Mouse (Mus musculus): ENCODE results near the gene Tmbim6. TPM values are rescaled to one million over a fixed set of nuclear protein-coding genes. Genes with fewer than 3 reads are reported as not detected.

Gene Tmbim6
- polyA plus RNA-seq, 1 experiment: 691 TPM

DNA sequence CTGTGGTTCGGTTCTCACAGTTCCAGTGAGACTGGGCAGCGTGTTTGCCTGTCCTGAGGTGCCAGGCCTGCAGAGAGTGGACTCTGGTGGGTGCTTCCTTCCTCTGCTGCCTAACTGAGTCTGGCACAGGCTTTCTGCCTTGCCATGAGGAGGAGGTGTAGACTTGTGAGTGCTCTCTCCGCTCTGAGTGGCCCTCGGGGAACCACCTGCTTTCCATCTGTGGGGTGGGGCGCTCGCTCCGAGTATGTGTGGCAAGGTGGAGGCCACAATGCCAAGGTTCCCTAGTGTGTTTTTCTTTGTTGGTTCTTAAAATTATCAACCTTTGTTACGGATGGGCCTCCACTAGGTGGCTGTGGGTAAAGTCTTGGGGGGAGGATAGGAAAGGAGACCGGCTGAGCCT, 16.2 kb downstream of the Tmbim6 start:
- Histone ChIP-seq H3K4me2 (ENCODE audit: low read depth) (no peak overlapping the region), H3K79me2 (ENCODE audit: control insufficient read depth, insufficient read depth) (peaks cover 7% of the 10 kb centered on the region), H3K36me3 (ENCODE audit: control insufficient read depth, insufficient read depth) (peaks cover 51% of the 10 kb centered on the region), H3K4me3 (no peak overlapping the region), H3ac (ENCODE audit: control insufficient read depth, insufficient read length) (no peak overlapping the region), H3K27me3 (ENCODE audit: control insufficient read depth, insufficient read depth, insufficient read length) (no peaks in the 10 kb centered on the region)
- TF ChIP-seq USF1 (IDR thresholded peaks at IDR 0.05; ENCODE audit: low read depth) (no peak), POLR2A (IDR thresholded peaks at IDR 0.05; ENCODE audit: insufficient read length, low read depth) (peak; percentile 32)

DNA sequence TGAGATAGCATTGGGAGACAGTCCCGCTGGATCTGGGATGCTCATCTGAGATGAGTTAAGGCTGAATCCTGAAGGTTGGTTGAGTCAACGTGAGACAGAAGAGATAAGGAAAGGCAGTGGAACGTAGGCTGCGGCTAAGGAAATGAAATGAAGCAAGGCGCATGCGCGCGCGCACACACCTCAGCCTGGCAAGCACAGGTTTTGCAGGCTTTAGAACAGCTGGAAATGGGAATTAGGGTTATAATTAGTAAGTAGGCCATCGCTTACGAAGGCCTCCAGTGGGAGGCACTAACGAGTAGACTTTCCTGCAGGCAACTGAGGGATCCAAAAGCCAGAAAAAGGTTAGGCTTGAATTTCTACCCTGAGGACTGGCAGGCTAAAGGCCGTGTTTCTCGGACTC, 19.1 kb downstream of the Tmbim6 start:
- Histone ChIP-seq H3ac (ENCODE audit: control insufficient read depth, insufficient read length) (no peak overlapping the region), H3K27me3 (ENCODE audit: control insufficient read depth, insufficient read depth, insufficient read length) (no peaks in the 10 kb centered on the region), H3K4me3 (no peak overlapping the region), H3K79me2 (ENCODE audit: control insufficient read depth, insufficient read depth) (no peaks in the 10 kb centered on the region), H3K4me2 (ENCODE audit: low read depth) (no peak overlapping the region), H3K36me3 (ENCODE audit: control insufficient read depth, insufficient read depth) (peaks cover 23% of the 10 kb centered on the region)
- TF ChIP-seq TCF12 (IDR thresholded peaks at IDR 0.05; ENCODE audit: insufficient read depth, poor library complexity, severe bottlenecking): no peak
- no peak for TF ChIP-seq MYOD1 (IDR thresholded peaks at IDR 0.05; ENCODE audit: control insufficient read depth in 1 of 3, insufficient read length in 2 of 3, low read depth in 2 of 3)
- no peak for TF ChIP-seq SRF (IDR thresholded peaks at IDR 0.05; ENCODE audit: control insufficient read depth, insufficient read length, low read depth)
- TF ChIP-seq POLR2A (IDR thresholded peaks at IDR 0.05; ENCODE audit: insufficient read length, low read depth): no peak
- no peak for TF ChIP-seq POLR2AphosphoS2 (IDR thresholded peaks at IDR 0.05; ENCODE audit: insufficient read length, low read depth)
- no peak for TF ChIP-seq USF1 (IDR thresholded peaks at IDR 0.05; ENCODE audit: low read depth)
- TF ChIP-seq TCF3 (IDR thresholded peaks at IDR 0.05; ENCODE audit: insufficient read length, low read depth): no peak
- TF ChIP-seq MYOG (IDR thresholded peaks at IDR 0.05; ENCODE audit: control insufficient read depth in 1 of 3, insufficient read depth in 1 of 3, insufficient read length in 2 of 3, low read depth in 2 of 3): no peak
- no peak for TF ChIP-seq REST (IDR thresholded peaks at IDR 0.05; ENCODE audit: insufficient read depth, insufficient read length)
- no peak for TF ChIP-seq MAX (IDR thresholded peaks at IDR 0.05; ENCODE audit: low read depth)
- no peak for TF ChIP-seq CEBPB (IDR thresholded peaks at IDR 0.05; ENCODE audit: insufficient read depth, poor library complexity, severe bottlenecking)
- TF ChIP-seq E2F4 (IDR thresholded peaks at IDR 0.05; ENCODE audit: insufficient read depth): no peak

- TF ChIP-seq MYOD1 (IDR thresholded peaks at IDR 0.05; ENCODE audit: control insufficient read depth in 1 of 3, insufficient read length in 2 of 3, low read depth in 2 of 3) (no peak), MAX (IDR thresholded peaks at IDR 0.05; ENCODE audit: low read depth) (no peak), TCF3 (IDR thresholded peaks at IDR 0.05; ENCODE audit: insufficient read length, low read depth) (no peak), REST (IDR thresholded peaks at IDR 0.05; ENCODE audit: insufficient read depth, insufficient read length) (no peak), E2F4 (IDR thresholded peaks at IDR 0.05; ENCODE audit: insufficient read depth) (no peak), MYOG (IDR thresholded peaks at IDR 0.05; ENCODE audit: control insufficient read depth in 1 of 3, insufficient read depth in 1 of 3, insufficient read length in 2 of 3, low read depth in 2 of 3) (no peak), POLR2AphosphoS2 (IDR thresholded peaks at IDR 0.05; ENCODE audit: insufficient read length, low read depth) (no peak), USF1 (IDR thresholded peaks at IDR 0.05; ENCODE audit: low read depth) (no peak), SRF (IDR thresholded peaks at IDR 0.05; ENCODE audit: control insufficient read depth, insufficient read length, low read depth) (no peak), CEBPB (IDR thresholded peaks at IDR 0.05; ENCODE audit: insufficient read depth, poor library complexity, severe bottlenecking) (no peak), POLR2A (IDR thresholded peaks at IDR 0.05; ENCODE audit: insufficient read length, low read depth) (no peak), TCF12 (IDR thresholded peaks at IDR 0.05; ENCODE audit: insufficient read depth, poor library complexity, severe bottlenecking) (no peak)
- Histone ChIP-seq H3K4me2 (ENCODE audit: low read depth) (peak overlapping the region; percentile 75), H3K79me2 (ENCODE audit: control insufficient read depth, insufficient read depth) (no peaks in the 10 kb centered on the region), H3ac (ENCODE audit: control insufficient read depth, insufficient read length) (no peak overlapping the region), H3K4me3 (no peak overlapping the region), H3K36me3 (ENCODE audit: control insufficient read depth, insufficient read depth) (no peaks in the 10 kb centered on the region), H3K27me3 (ENCODE audit: control insufficient read depth, insufficient read depth, insufficient read length) (no peaks in the 10 kb centered on the region)
Measured at GRCm38 (mm10) chr15:99415793-99416192, 23.1 kb downstream of the Tmbim6 start.

GRCm38 (mm10) chr15:99416348-99416882, 23.7 kb downstream of the Tmbim6 start:
- no peaks in the 10 kb centered on the region for H3K79me2 ChIP-seq (ENCODE audit: control insufficient read depth, insufficient read depth)
- H3K36me3 ChIP-seq (ENCODE audit: control insufficient read depth, insufficient read depth): no peaks in the 10 kb centered on the region
- H3ac ChIP-seq (ENCODE audit: control insufficient read depth, insufficient read length): no peak overlapping the region
- no peak overlapping the region for H3K4me3 ChIP-seq
- H3K27me3 ChIP-seq (ENCODE audit: control insufficient read depth, insufficient read depth, insufficient read length): no peaks in the 10 kb centered on the region
- H3K4me2 ChIP-seq (ENCODE audit: low read depth): peak overlapping the region; percentile 75
- TF ChIP-seq E2F4 (IDR thresholded peaks at IDR 0.05; ENCODE audit: insufficient read depth) (no peak), CEBPB (IDR thresholded peaks at IDR 0.05; ENCODE audit: insufficient read depth, poor library complexity, severe bottlenecking) (no peak), SRF (IDR thresholded peaks at IDR 0.05; ENCODE audit: control insufficient read depth, insufficient read length, low read depth) (no peak), TCF3 (IDR thresholded peaks at IDR 0.05; ENCODE audit: insufficient read length, low read depth) (no peak), USF1 (IDR thresholded peaks at IDR 0.05; ENCODE audit: low read depth) (no peak), MYOD1 (IDR thresholded peaks at IDR 0.05; ENCODE audit: control insufficient read depth in 1 of 3, insufficient read length in 2 of 3, low read depth in 2 of 3) (no peak), TCF12 (IDR thresholded peaks at IDR 0.05; ENCODE audit: insufficient read depth, poor library complexity, severe bottlenecking) (no peak), MAX (IDR thresholded peaks at IDR 0.05; ENCODE audit: low read depth) (no peak)

- H3K79me2 ChIP-seq (ENCODE audit: control insufficient read depth, insufficient read depth): no peaks in the 10 kb centered on the region
- no peak for TF ChIP-seq POLR2AphosphoS2 (IDR thresholded peaks at IDR 0.05; ENCODE audit: insufficient read length, low read depth)
- no peaks in the 10 kb centered on the region for H3K36me3 ChIP-seq (ENCODE audit: control insufficient read depth, insufficient read depth)
- no peak overlapping the region for H3ac ChIP-seq (ENCODE audit: control insufficient read depth, insufficient read length)
- H3K4me2 ChIP-seq (ENCODE audit: low read depth): peak overlapping the region; percentile 47
- no peaks in the 10 kb centered on the region for H3K27me3 ChIP-seq (ENCODE audit: control insufficient read depth, insufficient read depth, insufficient read length)
- H3K4me3 ChIP-seq: no peak overlapping the region
Measured at GRCm38 (mm10) chr15:99416957-99417356, 24.3 kb downstream of the Tmbim6 start.
